Mouse (Mus musculus): Measurements from ENCODE around the gene Prkcg.
A peak's percentile ranks its signal among the peaks of the same experiment; 100 is the strongest.

Prkcg gene

GRCm38 (mm10) chr7:3347366-3348287, 58.6 kb downstream of the Prkcg start:
- DNase-seq (ENCODE audit: low read depth, low spot score), result no peak
- Histone ChIP-seq H3K27me3 (ENCODE audit: control insufficient read depth, insufficient read depth, low read length, poor library complexity, severe bottlenecking) (no peaks in the 10 kb centered on the region), H3K36me3 (ENCODE audit: control insufficient read depth, insufficient read depth, low read length, poor library complexity, severe bottlenecking) (no peaks in the 10 kb centered on the region)

- no peak for DNase-seq (ENCODE audit: low read depth, low spot score)
- no peaks in the 10 kb centered on the region for H3K36me3 ChIP-seq (ENCODE audit: control insufficient read depth, insufficient read depth, low read length, poor library complexity, severe bottlenecking)
- no peaks in the 10 kb centered on the region for H3K27me3 ChIP-seq (ENCODE audit: control insufficient read depth, insufficient read depth, low read length, poor library complexity, severe bottlenecking)
Measured at GRCm38 (mm10) chr7:3348326-3348725, 59.3 kb downstream of the Prkcg start.

- no peak for DNase-seq (ENCODE audit: low read depth, low spot score)
- Histone ChIP-seq H3K27me3 (ENCODE audit: control insufficient read depth, insufficient read depth, low read length, poor library complexity, severe bottlenecking) (no peaks in the 10 kb centered on the region), H3K36me3 (ENCODE audit: control insufficient read depth, insufficient read depth, low read length, poor library complexity, severe bottlenecking) (no peaks in the 10 kb centered on the region)
Measured at GRCm38 (mm10) chr7:3349775-3350174, 60.8 kb downstream of the Prkcg start.

GRCm38 (mm10) chr7:3351536-3351935, 62.6 kb downstream of the Prkcg start:
- no peaks in the 10 kb centered on the region for H3K36me3 ChIP-seq (ENCODE audit: control insufficient read depth, insufficient read depth, low read length, poor library complexity, severe bottlenecking)
- DNase-seq (ENCODE audit: low read depth, low spot score), result no peak
- no peaks in the 10 kb centered on the region for H3K27me3 ChIP-seq (ENCODE audit: control insufficient read depth, insufficient read depth, low read length, poor library complexity, severe bottlenecking)

GRCm38 (mm10) chr7:3354850-3355249, 65.9 kb downstream of the Prkcg start:
- Histone ChIP-seq H3K27me3 (ENCODE audit: control insufficient read depth, insufficient read depth, low read length, poor library complexity, severe bottlenecking) (no peaks in the 10 kb centered on the region), H3K36me3 (ENCODE audit: control insufficient read depth, insufficient read depth, low read length, poor library complexity, severe bottlenecking) (no peaks in the 10 kb centered on the region)
- no peak for DNase-seq (ENCODE audit: low read depth, low spot score)

- no peaks in the 10 kb centered on the region for H3K36me3 ChIP-seq (ENCODE audit: control insufficient read depth, insufficient read depth, low read length, poor library complexity, severe bottlenecking)
- no peak for DNase-seq (ENCODE audit: low read depth, low spot score)
- no peaks in the 10 kb centered on the region for H3K27me3 ChIP-seq (ENCODE audit: control insufficient read depth, insufficient read depth, low read length, poor library complexity, severe bottlenecking)
Measured at GRCm38 (mm10) chr7:3360678-3361077, 71.7 kb downstream of the Prkcg start.

GRCm38 (mm10) chr7:3365547-3366279, 76.7 kb downstream of the Prkcg start:
- no peaks in the 10 kb centered on the region for H3K36me3 ChIP-seq (ENCODE audit: control insufficient read depth, insufficient read depth, low read length, poor library complexity, severe bottlenecking)
- H3K27me3 ChIP-seq (ENCODE audit: control insufficient read depth, insufficient read depth, low read length, poor library complexity, severe bottlenecking), result no peaks in the 10 kb centered on the region
- peak; percentile 18 for DNase-seq (ENCODE audit: low read depth, low spot score)

GRCm38 (mm10) chr7:3366705-3367516, 77.9 kb downstream of the Prkcg start:
- no peaks in the 10 kb centered on the region for H3K36me3 ChIP-seq (ENCODE audit: control insufficient read depth, insufficient read depth, low read length, poor library complexity, severe bottlenecking)
- H3K27me3 ChIP-seq (ENCODE audit: control insufficient read depth, insufficient read depth, low read length, poor library complexity, severe bottlenecking), result no peaks in the 10 kb centered on the region
- DNase-seq (ENCODE audit: low read depth, low spot score), result no peak

GRCm38 (mm10) chr7:3367569-3367968, 78.6 kb downstream of the Prkcg start:
- Histone ChIP-seq H3K27me3 (ENCODE audit: control insufficient read depth, insufficient read depth, low read length, poor library complexity, severe bottlenecking) (no peaks in the 10 kb centered on the region), H3K36me3 (ENCODE audit: control insufficient read depth, insufficient read depth, low read length, poor library complexity, severe bottlenecking) (no peaks in the 10 kb centered on the region)
- DNase-seq (ENCODE audit: low read depth, low spot score), result no peak

- H3K36me3 ChIP-seq (ENCODE audit: control insufficient read depth, insufficient read depth, low read length, poor library complexity, severe bottlenecking), result no peaks in the 10 kb centered on the region
- no peak for DNase-seq (ENCODE audit: low read depth, low spot score)
Measured at GRCm38 (mm10) chr7:3368311-3368710, 79.3 kb downstream of the Prkcg start.

GRCm38 (mm10) chr7:3369189-3369588, 80.2 kb downstream of the Prkcg start:
- no peaks in the 10 kb centered on the region for H3K27me3 ChIP-seq (ENCODE audit: control insufficient read depth, insufficient read depth, low read length, poor library complexity, severe bottlenecking)
- DNase-seq (ENCODE audit: low read depth, low spot score), result no peak

More at GRCm38 (mm10) chr7:3368311-3368710, 79.3 kb downstream of the Prkcg start:
- H3K27me3 ChIP-seq (ENCODE audit: control insufficient read depth, insufficient read depth, low read length, poor library complexity, severe bottlenecking), result no peaks in the 10 kb centered on the region

GRCm38 (mm10) chr7:3370407-3370806, 81.4 kb downstream of the Prkcg start:
- Histone ChIP-seq H3K36me3 (ENCODE audit: control insufficient read depth, insufficient read depth, low read length, poor library complexity, severe bottlenecking) (no peaks in the 10 kb centered on the region), H3K27me3 (ENCODE audit: control insufficient read depth, insufficient read depth, low read length, poor library complexity, severe bottlenecking) (no peaks in the 10 kb centered on the region)
- no peak for DNase-seq (ENCODE audit: low read depth, low spot score)

More at GRCm38 (mm10) chr7:3369189-3369588, 80.2 kb downstream of the Prkcg start:
- no peaks in the 10 kb centered on the region for H3K36me3 ChIP-seq (ENCODE audit: control insufficient read depth, insufficient read depth, low read length, poor library complexity, severe bottlenecking)

GRCm38 (mm10) chr7:3372376-3372775, 83.4 kb downstream of the Prkcg start:
- no peaks in the 10 kb centered on the region for H3K27me3 ChIP-seq (ENCODE audit: control insufficient read depth, insufficient read depth, low read length, poor library complexity, severe bottlenecking)
- H3K36me3 ChIP-seq (ENCODE audit: control insufficient read depth, insufficient read depth, low read length, poor library complexity, severe bottlenecking), result no peaks in the 10 kb centered on the region
- DNase-seq (ENCODE audit: low read depth, low spot score), result no peak

GRCm38 (mm10) chr7:3373754-3374153, 84.8 kb downstream of the Prkcg start:
- DNase-seq (ENCODE audit: low read depth, low spot score), result no peak
- H3K36me3 ChIP-seq (ENCODE audit: control insufficient read depth, insufficient read depth, low read length, poor library complexity, severe bottlenecking), result no peaks in the 10 kb centered on the region

More at GRCm38 (mm10) chr7:3373754-3374153, 84.8 kb downstream of the Prkcg start:
- no peaks in the 10 kb centered on the region for H3K27me3 ChIP-seq (ENCODE audit: control insufficient read depth, insufficient read depth, low read length, poor library complexity, severe bottlenecking)
